Mouse (Mus musculus) ES-E14 (cell line): ENCODE results near the gene Sept9.

Experiments
- CHD2 ChIP-seq: IDR thresholded peaks from 2 replicates; pipeline ENCODE4 v1.6.1; 2014; ENCODE audit warnings: mild to moderate bottlenecking, low read depth, low read length, inconsistent platforms
- ZC3H11A ChIP-seq: IDR thresholded peaks from 2 replicates; pipeline ENCODE4 v1.6.1; 2012; ENCODE audit warnings: low read depth, mild to moderate bottlenecking, inconsistent platforms, low read length, borderline replicate concordance

- TF ChIP-seq ZC3H11A = no peak
- TF ChIP-seq CHD2 = no peak
Observed at GRCm38 (mm10) chr11:117370262-117370850, 170.9 kb downstream of the Sept9 start.
